Mouse (Mus musculus): ENCODE measurements at regions not wholly inside any gene's neighbourhood (a gene's known extent, or its start where the extent isn't known, plus 50 kb on each side); places are given as distances from the start of the nearest gene placed in this dataset.

DNA sequence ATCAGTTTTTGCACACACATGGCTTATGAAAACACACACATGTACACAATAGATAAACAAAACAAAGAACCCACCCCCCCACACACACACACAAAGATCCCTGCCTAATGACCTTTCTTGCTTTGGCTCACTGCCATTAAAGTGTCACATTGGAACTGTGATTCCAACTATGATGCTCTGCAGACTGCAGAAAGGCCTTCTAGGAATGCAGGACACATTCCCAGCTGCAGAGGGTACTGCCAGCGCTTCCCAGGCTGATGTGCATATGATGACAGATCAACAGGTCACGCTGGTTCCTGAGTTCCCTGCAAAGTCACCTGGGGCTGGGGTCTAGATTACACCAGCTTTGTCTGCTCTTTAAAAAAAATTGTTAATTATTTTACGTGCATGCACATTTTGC is 68.1 kb upstream of the Ppm1j start:
- DNase-seq (ENCODE audit: low spot score) = no peak

DNA sequence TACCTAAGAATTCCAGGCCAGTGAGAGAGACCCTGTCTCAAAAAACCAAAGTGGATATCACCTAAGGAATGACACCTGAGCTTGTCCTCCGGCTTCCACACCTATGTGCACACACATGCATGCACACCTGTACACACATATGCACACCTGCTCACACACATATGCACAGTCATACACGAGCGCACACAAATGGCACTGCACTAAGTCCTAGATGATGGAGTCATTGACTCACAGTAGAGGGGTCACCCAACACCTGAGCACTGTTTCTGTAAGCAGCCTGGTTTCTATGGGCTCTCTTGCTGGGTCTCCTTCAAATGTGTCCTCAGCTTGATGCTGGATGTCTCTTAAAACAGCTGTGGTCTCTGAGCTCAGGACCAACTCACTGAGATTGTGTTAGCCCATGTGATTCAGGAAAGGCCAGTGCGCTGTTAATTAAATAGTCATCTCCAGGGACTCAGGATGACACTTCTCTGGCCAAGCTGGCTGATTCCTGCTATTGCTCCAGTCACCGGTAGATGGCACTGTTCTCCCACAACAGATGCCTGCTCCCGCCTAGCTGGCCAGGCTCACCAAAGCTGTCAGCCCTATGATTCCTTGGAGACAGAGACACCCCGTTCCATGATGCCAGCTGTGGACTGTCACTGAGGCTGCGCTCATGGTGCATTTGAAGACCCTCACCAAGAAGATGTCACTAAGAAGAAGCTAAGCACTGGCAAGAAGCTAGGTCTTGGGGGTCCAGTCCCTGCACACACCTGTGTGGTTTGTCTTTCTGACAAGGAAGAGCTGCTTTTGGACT is 66.8 kb upstream of the Ppm1j start:
- DNase-seq (ENCODE audit: low spot score) = peak; percentile 58

DNA sequence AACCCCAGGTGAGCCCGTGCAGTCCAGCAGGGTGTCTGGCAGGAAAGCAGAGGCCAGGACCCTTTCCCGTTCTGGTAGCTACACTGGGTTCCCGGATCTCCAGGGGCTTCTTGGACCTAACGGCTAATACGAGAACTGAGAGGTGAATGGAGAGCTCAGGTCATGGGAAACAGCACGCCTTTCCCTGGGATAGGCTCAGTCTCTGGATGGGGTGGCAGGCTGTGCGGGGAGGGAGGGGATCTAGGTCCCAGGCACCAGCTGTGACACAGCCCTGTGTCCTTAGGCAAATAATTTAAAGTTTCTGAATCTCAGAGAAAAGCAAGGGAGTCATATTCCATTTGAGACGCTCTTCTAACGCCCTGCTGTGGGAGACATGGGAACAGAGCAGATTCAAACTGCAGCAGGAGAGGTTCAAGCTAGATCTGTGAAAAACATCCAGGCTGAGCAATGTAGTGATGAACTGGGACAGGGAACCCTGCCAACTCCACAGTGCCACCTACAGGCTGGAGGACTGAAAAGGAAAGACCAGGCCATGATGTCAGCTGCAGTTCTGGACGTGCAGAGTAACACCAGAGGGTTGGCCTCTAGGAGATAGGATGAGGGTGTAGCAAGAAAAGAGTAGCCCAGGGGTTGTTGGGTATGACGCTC is 66.1 kb upstream of the Ppm1j start:
- DNase-seq (ENCODE audit: low spot score) = peak; percentile 37

Data from testis, postnatal 14 days (tissue).